Mouse (Mus musculus) kidney, postnatal 0 days (tissue): Measurements from ENCODE around the gene Matn4. TPM values are rescaled to one million over a fixed set of nuclear protein-coding genes. Genes with fewer than 3 reads are reported as not detected.

Experiments
- ATAC-seq: fragments of 200-750 bp; cut with Nextera tagmentation; replicated peaks from 2 replicates; pipeline ENCODE4 v1.8.0; 2017; ENCODE audit warnings: low read depth, moderate number of reproducible peaks, moderate TSS enrichment, moderate library complexity; ENCODE audit not compliant: low FRiP score
- DNase-seq: peaks from one replicate; pipeline ENCODE4 v3.0.0-alpha.2; 2016; ENCODE audit warnings: low spot score
- H3K27ac ChIP-seq: fragments of 300-500 bp; sonication (generic); 2 replicates; pipeline ENCODE4 v1.5.1; 2014; ENCODE audit warnings: mild to moderate bottlenecking
- H3K27me3 ChIP-seq: fragments of 300-500 bp; sonication (generic); 2 replicates; pipeline ENCODE4 v1.6.1; 2014; ENCODE audit warnings: low read length, mixed read lengths; ENCODE audit not compliant: insufficient read depth
- H3K36me3 ChIP-seq: fragments of 300-500 bp; sonication (generic); 2 replicates; pipeline ENCODE4 v1.6.1; 2014; ENCODE audit warnings: low read length, mixed read lengths; ENCODE audit not compliant: insufficient read depth
- H3K4me1 ChIP-seq: fragments of 300-500 bp; sonication (generic); replicated peaks from 2 replicates; pipeline ENCODE4 v1.6.1; 2014; ENCODE audit warnings: antibody characterized with exemption, low read length, mixed read lengths; ENCODE audit not compliant: insufficient read depth
- H3K4me2 ChIP-seq: fragments of 300-500 bp; sonication (generic); 2 replicates; pipeline ENCODE4 v1.6.1; 2014; ENCODE audit warnings: mild to moderate bottlenecking, low read length, moderate library complexity, mixed read lengths
- H3K4me3 ChIP-seq: fragments of 300-500 bp; sonication (generic); replicated peaks from 2 replicates; pipeline ENCODE4 v1.5.1; 2014; ENCODE audit warnings: low read depth, low read length
- H3K9ac ChIP-seq: fragments of 300-500 bp; sonication (generic); 2 replicates; pipeline ENCODE4 v1.6.1; 2014; ENCODE audit warnings: low read depth, low read length
- H3K9me3 ChIP-seq: fragments of 300-500 bp; sonication (generic); replicated peaks from 2 replicates; pipeline ENCODE4 v1.6.1; 2016; ENCODE audit warnings: low read length, inconsistent platforms, mixed read lengths
- CTCF ChIP-seq: IDR thresholded peaks from 2 replicates; pipeline ENCODE4 v1.5.1; 2016; ENCODE audit warnings: antibody characterized with exemption, low read depth, mild to moderate bottlenecking, moderate library complexity
- WGBS: fragments of 180-500 bp; shearing (Covaris S2); extraction: QIAGEN DNeasy Blood & Tissue Kit; methylation state at CpG from one replicate; pipeline ENCODE4 v1.1.7; 2014; 5-methylcytosine and 5-hydroxymethylcytosine counted together
- polyA plus RNA-seq: library from polyadenylated mRNA; unstranded; fragments of >200 nt; fragmentation: Nextera tagmentation; extraction: Ambion mirVana; gene quantifications from 2 replicates; pipeline ENCODE4 v1.2.1, GENCODE M21; 2015

Matn4 gene
- polyA plus RNA-seq, 1 experiment from 2014 or later: 0.46 TPM

- DNase-seq (no peak), ATAC-seq (no peak)
- Histone ChIP-seq H3K4me1 (peaks cover 54% of the 10 kb centered on the region), H3K9ac (peak overlapping the region; percentile 42; the same call in 1 of the 2 replicates), H3K27me3 (no peaks in the 10 kb centered on the region), H3K36me3 (no peaks in the 10 kb centered on the region), H3K27ac (peak overlapping the region; percentile 93), H3K9me3 (no peaks in the 10 kb centered on the region), H3K4me3 (no peak overlapping the region), H3K4me2 (peak overlapping the region; percentile 63)
- no peak for TF ChIP-seq CTCF
- 18% methylated on average over 6 of the region's 6 CpGs for WGBS
Measured at GRCm38 (mm10) chr2:164437710-164438109, 32.8 kb upstream of the Matn4 start.

- 35% methylated on average over 3 of the region's 3 CpGs for WGBS
- Histone ChIP-seq H3K36me3 (no peaks in the 10 kb centered on the region), H3K27ac (peak overlapping the region; percentile 93), H3K9me3 (no peaks in the 10 kb centered on the region), H3K4me1 (peaks cover 61% of the 10 kb centered on the region), H3K27me3 (no peaks in the 10 kb centered on the region), H3K4me2 (peak overlapping the region; percentile 63), H3K9ac (peak overlapping the region; percentile 52; the same call in 1 of the 2 replicates), H3K4me3 (no peak overlapping the region; the same call in 1 of the 2 replicates)
- DNase-seq: peak; percentile 79
- TF ChIP-seq CTCF: no peak
- peak; percentile 45 for ATAC-seq
Measured at GRCm38 (mm10) chr2:164436961-164437360, 32.0 kb upstream of the Matn4 start.

DNA sequence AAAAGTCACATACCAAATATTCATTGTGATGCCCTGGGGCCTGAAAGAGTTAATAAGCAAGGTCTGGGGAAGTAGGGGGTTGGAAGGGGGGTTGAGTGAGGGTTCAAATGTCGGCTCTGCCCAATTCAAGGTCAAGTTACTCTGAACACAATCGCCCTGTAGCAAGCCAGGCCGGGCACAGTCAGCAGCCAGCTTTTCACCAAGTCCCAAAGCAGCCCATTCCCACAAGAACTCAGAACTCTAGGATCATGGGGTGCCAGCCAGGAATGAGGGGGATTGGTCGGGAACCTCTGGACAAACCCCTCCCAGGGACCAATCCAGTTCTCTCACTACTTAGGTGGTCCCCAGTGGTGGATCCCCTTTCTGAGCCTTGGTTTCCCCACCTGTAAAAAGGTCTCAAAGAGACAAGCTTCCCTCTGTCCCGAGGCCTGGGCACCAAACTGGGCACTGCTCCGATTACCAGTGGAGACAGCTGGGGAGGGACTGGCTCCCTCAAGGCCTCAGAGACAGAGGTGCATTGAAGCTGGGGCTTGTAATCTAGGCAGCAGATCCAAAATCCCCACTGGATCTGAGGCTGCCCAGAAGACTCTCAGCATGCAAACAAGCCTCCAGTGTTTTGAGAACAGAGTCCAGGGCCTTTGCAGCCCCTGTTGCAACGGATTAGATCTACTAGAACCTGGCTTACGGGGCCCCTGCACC, 31.4 kb upstream of the Matn4 start:
- no peaks in the 10 kb centered on the region for H3K27me3 ChIP-seq
- 24% methylated on average over 8 of the region's 8 CpGs for WGBS
- no peak for TF ChIP-seq CTCF
- peak overlapping the region; percentile 52 for H3K9ac ChIP-seq
- no peaks in the 10 kb centered on the region for H3K36me3 ChIP-seq
- H3K4me1 ChIP-seq: peaks cover 67% of the 10 kb centered on the region
- H3K9me3 ChIP-seq: no peaks in the 10 kb centered on the region
- H3K4me2 ChIP-seq: peak overlapping the region; percentile 63
- no peak overlapping the region for H3K4me3 ChIP-seq
- DNase-seq (no peak), ATAC-seq (no peak)
- H3K27ac ChIP-seq: peak overlapping the region; percentile 93

- ATAC-seq: no peak
- H3K4me1 ChIP-seq: peaks cover 75% of the 10 kb centered on the region
Measured at GRCm38 (mm10) chr2:164435216-164436090, 30.5 kb upstream of the Matn4 start.

DNA sequence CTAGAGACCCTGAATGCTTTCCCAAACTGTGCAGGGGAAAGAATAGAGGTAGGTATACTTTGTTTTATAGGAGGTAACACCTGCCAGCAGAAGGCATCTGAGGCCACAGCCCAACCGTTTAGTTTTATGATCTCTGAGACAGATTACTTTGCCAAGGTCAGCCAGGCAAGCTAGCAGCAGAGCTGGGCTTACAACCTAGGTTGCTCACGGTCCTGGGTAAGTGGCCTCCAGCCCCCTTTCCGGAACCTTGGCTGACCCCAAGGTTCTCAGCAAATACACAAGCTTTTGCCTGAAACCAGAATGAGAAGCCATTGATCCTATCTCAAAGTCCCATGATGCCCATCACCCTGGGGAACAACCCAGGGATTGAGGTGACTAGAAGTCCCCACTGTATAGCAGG, 29.7 kb upstream of the Matn4 start:
- no peak for DNase-seq
- Histone ChIP-seq H3K4me2 (peak overlapping the region; percentile 63; the same call in 1 of the 2 replicates), H3K9me3 (no peaks in the 10 kb centered on the region), H3K4me1 (peaks cover 74% of the 10 kb centered on the region), H3K27me3 (no peaks in the 10 kb centered on the region), H3K4me3 (no peak overlapping the region), H3K27ac (peak overlapping the region; percentile 93), H3K9ac (no peak overlapping the region), H3K36me3 (0 out of 2 replicates have a peak, but pooled peaks cover 3% of the 10 kb centered on the region)
- no peak for ATAC-seq
- WGBS: 24% methylated on average over 3 of the region's 3 CpGs
- TF ChIP-seq CTCF: no peak

More at GRCm38 (mm10) chr2:164435216-164436090, 30.5 kb upstream of the Matn4 start:
- TF ChIP-seq CTCF: no peak
- no peaks in the 10 kb centered on the region for H3K36me3 ChIP-seq
- peak overlapping the region; percentile 27; the same call in 1 of the 2 replicates for H3K9ac ChIP-seq
- H3K27me3 ChIP-seq: no peaks in the 10 kb centered on the region
- H3K27ac ChIP-seq: peak overlapping the region; percentile 93
- H3K4me3 ChIP-seq: no peak overlapping the region
- peak overlapping the region; percentile 63 for H3K4me2 ChIP-seq
- no peak for DNase-seq
- no peaks in the 10 kb centered on the region for H3K9me3 ChIP-seq
- 19% methylated on average over 5 of the region's 5 CpGs for WGBS

DNA sequence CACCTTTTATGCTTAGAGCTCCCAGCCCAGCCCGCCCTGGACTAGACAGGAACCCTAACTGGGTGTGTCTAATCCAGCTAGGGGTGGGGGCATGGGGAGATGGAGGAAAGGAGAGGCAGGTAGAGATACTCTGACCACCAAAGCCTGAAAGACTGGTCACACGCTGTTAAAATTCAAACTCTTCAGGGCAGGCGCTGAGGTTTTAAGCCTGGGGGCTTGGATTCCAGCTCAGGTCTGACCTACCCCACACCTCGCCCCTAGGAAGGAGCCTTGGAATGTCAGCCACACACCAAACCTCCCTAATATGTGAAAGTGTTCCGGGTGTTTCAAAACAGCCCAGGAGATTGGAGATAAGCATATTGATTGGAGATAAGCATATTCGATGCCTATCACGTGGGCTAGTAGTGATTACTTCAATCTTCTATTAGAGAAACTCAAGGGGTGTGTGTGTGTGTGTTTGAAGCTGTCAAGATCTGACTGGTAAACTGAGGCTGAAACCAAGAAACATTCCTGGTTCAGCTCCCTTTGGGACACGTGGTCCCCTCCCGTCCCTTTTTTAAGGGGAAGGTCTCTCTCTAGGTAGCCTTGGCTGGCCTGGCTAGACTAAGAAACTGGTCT, 28.4 kb upstream of the Matn4 start:
- H3K27me3 ChIP-seq: no peaks in the 10 kb centered on the region
- ATAC-seq (no peak), DNase-seq (no peak)
- H3K4me3 ChIP-seq: no peak overlapping the region
- H3K27ac ChIP-seq: peak overlapping the region; percentile 93
- peak overlapping the region; percentile 43 for H3K4me2 ChIP-seq
- TF ChIP-seq CTCF: no peak
- H3K9ac ChIP-seq: no peak overlapping the region
- 53% methylated on average over 9 of the region's 9 CpGs for WGBS
- peaks cover 71% of the 10 kb centered on the region for H3K4me1 ChIP-seq
- no peaks in the 10 kb centered on the region for H3K9me3 ChIP-seq
- H3K36me3 ChIP-seq: peaks cover 7% of the 10 kb centered on the region; the same call in 1 of the 2 replicates
